Mouse (Mus musculus): ENCODE data around the gene Anapc2. TPM values are rescaled to one million over a fixed set of nuclear protein-coding genes. Genes with fewer than 3 reads are reported as not detected.

The Anapc2 gene
- total RNA-seq, 1 experiment from 2014 or later, result 53.1 TPM

GRCm38 (mm10) chr2:25265897-25266656 lies 6.2 kb upstream of the Anapc2 start:
- peak; percentile 34; the same call in 1 of the 2 replicates for ATAC-seq (replicated peaks; ENCODE audit: low read depth, poor library complexity, severe bottlenecking)

- ATAC-seq (replicated peaks; ENCODE audit: low read depth, poor library complexity, severe bottlenecking), result no peak
Observed at GRCm38 (mm10) chr2:25266720-25267119, 5.6 kb upstream of the Anapc2 start.

DNA sequence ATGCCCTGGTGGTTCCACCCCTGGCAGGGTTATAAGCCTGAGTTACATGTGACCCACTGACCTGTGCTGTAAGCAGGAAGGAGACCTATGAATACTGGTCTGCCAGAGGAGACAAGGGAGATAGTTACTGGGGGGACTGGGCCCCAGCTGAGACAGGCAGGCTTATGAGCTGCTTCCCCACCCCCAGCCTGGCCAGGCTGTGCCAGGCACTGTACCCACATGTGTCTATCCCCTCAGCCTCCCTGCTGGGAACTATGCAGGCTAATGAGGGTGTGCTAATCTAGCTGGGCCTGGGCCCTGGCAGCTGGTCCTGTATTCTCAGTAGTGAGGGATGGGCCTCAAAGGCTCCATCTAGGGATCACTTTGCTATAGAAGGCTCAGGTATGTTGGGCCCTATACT lies 5.0 kb upstream of the Anapc2 start:
- ATAC-seq (replicated peaks; ENCODE audit: low read depth, poor library complexity, severe bottlenecking), result no peak

- no peak for ATAC-seq (replicated peaks; ENCODE audit: low read depth, poor library complexity, severe bottlenecking)
Observed at GRCm38 (mm10) chr2:25267746-25268309, 4.5 kb upstream of the Anapc2 start.

DNA sequence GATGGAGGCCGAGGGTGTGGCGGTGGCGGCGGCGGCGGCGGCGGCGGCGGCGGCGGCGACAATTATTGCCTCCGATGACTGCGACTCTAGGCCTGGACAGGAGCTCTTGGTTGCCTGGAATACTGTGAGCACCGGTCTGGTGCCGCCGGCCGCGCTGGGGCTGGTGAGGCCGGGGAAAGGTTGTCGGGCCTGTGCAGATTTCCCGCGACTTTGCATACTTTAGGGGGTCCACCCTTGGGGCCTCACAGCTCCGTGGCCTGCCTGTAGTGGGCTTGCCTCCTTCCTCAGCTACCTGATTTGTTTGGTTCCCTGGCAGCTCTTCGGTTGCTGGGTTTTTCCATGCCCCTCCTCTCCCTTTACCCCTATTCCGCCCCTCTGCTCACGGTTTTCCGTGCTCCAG lies 237 bp downstream of the Anapc2 start:
- no peak for ATAC-seq (replicated peaks; ENCODE audit: low read depth, poor library complexity, severe bottlenecking)

GRCm38 (mm10) chr2:25273010-25273409 lies 732 bp downstream of the Anapc2 start:
- ATAC-seq (replicated peaks; ENCODE audit: low read depth, poor library complexity, severe bottlenecking), result no peak

- ATAC-seq (replicated peaks; ENCODE audit: low read depth, poor library complexity, severe bottlenecking), result peak; percentile 99
Observed at GRCm38 (mm10) chr2:25278928-25279882, 6.9 kb downstream of the Anapc2 start.

DNA sequence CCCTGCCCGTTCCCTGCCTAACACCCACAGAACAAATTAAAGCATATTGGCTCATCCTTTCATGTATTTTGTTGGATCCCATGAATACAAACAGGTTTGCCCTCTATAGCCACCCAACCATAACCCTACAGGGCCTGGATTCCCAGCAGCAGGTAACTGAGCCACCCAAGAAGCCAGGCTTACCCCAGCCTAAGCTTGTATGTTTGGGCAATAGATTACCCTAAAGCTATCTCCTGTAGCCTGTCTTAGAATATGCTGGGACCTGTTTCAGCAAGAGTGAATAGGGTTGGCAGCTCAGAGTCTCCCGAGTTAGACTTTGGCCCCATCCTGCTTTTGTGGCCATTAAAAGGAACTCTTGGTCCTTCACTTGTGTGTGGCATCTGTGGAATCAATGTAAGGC lies 13.3 kb downstream of the Anapc2 start:
- no peak for ATAC-seq (replicated peaks; ENCODE audit: low read depth, poor library complexity, severe bottlenecking)

GRCm38 (mm10) chr2:25286314-25286713 lies 14.0 kb downstream of the Anapc2 start:
- ATAC-seq (replicated peaks; ENCODE audit: low read depth, poor library complexity, severe bottlenecking), result peak; percentile 45

- peak; percentile 40 for ATAC-seq (replicated peaks; ENCODE audit: low read depth, poor library complexity, severe bottlenecking)
Observed at GRCm38 (mm10) chr2:25286837-25287636, 14.8 kb downstream of the Anapc2 start.

DNA sequence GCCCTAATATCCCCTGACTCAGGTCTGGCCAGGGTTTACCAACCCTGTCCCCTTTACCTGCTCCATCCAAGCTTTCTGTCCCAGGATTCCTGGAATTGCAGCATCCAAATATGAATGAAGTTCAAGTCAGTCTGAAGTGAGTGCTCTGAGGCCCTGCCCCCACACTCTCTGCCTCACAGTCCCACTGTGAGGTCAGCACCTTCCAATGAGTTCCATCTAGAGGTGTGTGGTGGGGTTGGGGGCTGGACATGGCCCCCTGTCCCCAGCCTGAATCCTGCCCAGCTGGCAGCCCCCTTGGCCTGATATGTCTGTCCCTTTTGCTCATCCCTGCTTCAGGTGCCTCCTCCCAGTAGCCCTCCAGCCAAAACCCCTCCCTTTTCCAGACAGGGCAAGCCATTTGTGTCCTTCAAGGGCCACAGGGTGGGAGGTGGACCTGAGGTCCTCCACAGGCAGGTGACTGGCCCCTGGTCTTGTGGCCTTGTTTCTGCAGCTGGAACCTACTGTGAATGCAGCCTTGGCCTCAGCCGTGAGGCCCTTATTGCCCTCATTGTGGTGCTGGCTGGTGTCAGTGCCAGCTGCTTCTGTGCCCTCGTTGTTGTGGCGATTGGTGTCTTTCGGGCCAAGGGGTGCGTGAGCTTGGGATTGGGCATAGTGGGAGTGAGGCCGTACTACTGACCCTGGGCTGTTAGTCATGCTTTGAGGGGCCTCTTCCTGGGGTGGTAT lies 15.8 kb downstream of the Anapc2 start, which contains the start of gene Tmem210:
Gene Tmem210, plus strand, starts transcription at position 219 of the 723 bp plus-strand sequence.
- no peak for ATAC-seq (replicated peaks; ENCODE audit: low read depth, poor library complexity, severe bottlenecking)

DNA sequence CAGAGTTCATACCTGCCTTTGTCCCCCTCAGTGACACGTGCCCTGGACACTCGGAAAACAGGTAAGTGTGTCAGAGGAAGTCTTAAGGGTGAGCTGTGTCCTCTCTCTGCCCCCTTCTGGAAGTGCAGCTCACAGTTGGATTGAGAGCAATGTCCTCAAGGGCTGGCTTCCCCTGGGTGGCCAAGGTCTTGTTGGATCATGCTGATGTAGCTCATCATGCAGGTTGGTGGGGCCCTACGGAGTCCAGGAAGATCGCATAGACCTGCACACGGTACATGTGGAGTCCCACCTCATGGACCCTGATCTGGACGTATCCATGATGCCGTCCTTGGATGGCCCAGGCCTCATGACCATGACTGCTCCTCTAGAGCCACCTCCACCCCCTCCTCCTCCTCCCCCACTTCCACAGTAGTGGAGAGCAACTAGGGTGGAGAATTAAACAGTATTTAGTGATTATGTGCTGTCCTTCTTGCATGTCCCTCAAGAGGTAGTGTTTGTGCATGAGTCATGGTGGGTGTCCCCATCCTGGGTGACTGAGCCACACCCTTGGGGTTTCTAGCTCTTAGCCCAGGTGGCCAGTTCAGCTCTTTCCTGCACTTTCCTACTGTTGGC lies 16.6 kb downstream of the Anapc2 start:
- no peak for ATAC-seq (replicated peaks; ENCODE audit: low read depth, poor library complexity, severe bottlenecking)

GRCm38 (mm10) chr2:25289651-25290050 lies 17.4 kb downstream of the Anapc2 start, which contains the start of gene Lrrc26:
TSS of gene Lrrc26 (plus strand) at chr2:25289915.
- no peak for ATAC-seq (replicated peaks; ENCODE audit: low read depth, poor library complexity, severe bottlenecking)

- no peak for ATAC-seq (replicated peaks; ENCODE audit: low read depth, poor library complexity, severe bottlenecking)
Observed at GRCm38 (mm10) chr2:25290101-25290815, 18.0 kb downstream of the Anapc2 start.

GRCm38 (mm10) chr2:25290816-25291130 lies 18.5 kb downstream of the Anapc2 start:
- no peak for ATAC-seq (replicated peaks; ENCODE audit: low read depth, poor library complexity, severe bottlenecking)

GRCm38 (mm10) chr2:25291184-25292053 lies 19.1 kb downstream of the Anapc2 start:
- no peak for ATAC-seq (replicated peaks; ENCODE audit: low read depth, poor library complexity, severe bottlenecking)

DNA sequence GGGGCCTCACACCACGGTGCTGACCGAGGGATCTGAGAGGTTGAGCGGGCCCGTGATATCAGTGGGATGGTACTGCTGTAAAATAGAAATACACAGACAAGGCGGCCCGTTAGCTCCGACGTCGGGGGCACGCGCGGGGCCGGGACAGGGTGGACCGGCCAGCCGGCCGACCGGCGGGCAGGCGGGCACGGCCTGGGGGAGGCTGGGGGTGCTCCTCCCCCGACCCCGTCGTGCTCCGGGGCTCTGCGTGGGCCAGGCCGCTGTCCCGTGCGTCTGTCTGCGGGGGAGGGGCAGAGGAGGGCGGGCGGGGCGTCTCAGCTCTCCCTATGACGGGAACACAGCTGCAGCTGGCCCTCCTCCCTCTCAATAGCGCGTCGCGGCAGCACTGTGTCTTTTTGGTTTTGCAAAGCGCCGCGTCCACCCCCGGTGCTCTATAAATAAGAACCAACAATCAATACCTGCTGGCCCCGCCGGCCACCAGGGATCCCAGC lies 19.8 kb downstream of the Anapc2 start:
- no peak for ATAC-seq (replicated peaks; ENCODE audit: low read depth, poor library complexity, severe bottlenecking)
